Mouse (Mus musculus) forebrain, embryonic 16.5 days (tissue): ENCODE results near the gene Fam13c. TPM values are rescaled to one million over a fixed set of nuclear protein-coding genes. Genes with fewer than 3 reads are reported as not detected.

Experiments used
- ATAC-seq: fragments of 200-750 bp; cut with Nextera tagmentation; 2 replicates; pipeline ENCODE4 v1.8.0; 2017; ENCODE audit warnings: mild to moderate bottlenecking, moderate library complexity
- H3K27ac ChIP-seq: fragments of 300-500 bp; sonication (generic); 2 replicates; pipeline ENCODE4 v1.5.1; 2014; ENCODE audit warnings: low read length, control low read depth
- H3K27me3 ChIP-seq: fragments of 300-500 bp; sonication (generic); replicated peaks from 2 replicates; pipeline ENCODE4 v1.6.1; 2014; ENCODE audit warnings: low read length; ENCODE audit not compliant: control insufficient read depth, insufficient read depth
- H3K36me3 ChIP-seq: fragments of 300-500 bp; sonication (generic); 2 replicates; pipeline ENCODE4 v1.6.1; 2014; ENCODE audit not compliant: control insufficient read depth, insufficient read depth
- H3K4me1 ChIP-seq: fragments of 300-500 bp; sonication (generic); replicated peaks from 2 replicates; pipeline ENCODE4 v1.6.1; 2014; ENCODE audit warnings: low read length; ENCODE audit not compliant: control insufficient read depth, insufficient read depth
- H3K4me2 ChIP-seq: fragments of 300-500 bp; sonication (generic); 2 replicates; pipeline ENCODE4 v1.6.1; 2014; ENCODE audit warnings: mild to moderate bottlenecking, low read length, control low read depth
- H3K4me3 ChIP-seq: fragments of 300-500 bp; sonication (generic); replicated peaks from 2 replicates; pipeline ENCODE4 v1.5.1; 2014; ENCODE audit warnings: mild to moderate bottlenecking, low read length, control low read depth
- H3K9ac ChIP-seq: fragments of 300-500 bp; sonication (generic); replicated peaks from 2 replicates; pipeline ENCODE4 v1.6.1; 2014; ENCODE audit warnings: low read depth, low read length, control low read depth
- H3K9me3 ChIP-seq: fragments of 300-500 bp; sonication (generic); 2 replicates; pipeline ENCODE4 v1.6.1; 2016; ENCODE audit warnings: low read length; ENCODE audit not compliant: control insufficient read depth
- WGBS: fragments of 180-500 bp; shearing (Covaris S2); extraction: QIAGEN DNeasy Blood & Tissue Kit; methylation state at CpG from one replicate; pipeline ENCODE4 v1.1.7; 2014; 5-methylcytosine and 5-hydroxymethylcytosine counted together
- polyA plus RNA-seq: library from polyadenylated mRNA; unstranded; fragments of >200 nt; fragmentation: Nextera tagmentation; extraction: Ambion mirVana; gene quantifications from 2 replicates; pipeline ENCODE4 v1.2.1, GENCODE M21; 2015

Gene Fam13c
- polyA plus RNA-seq, 1 experiment from 2014 or later = 27.7 TPM

GRCm38 (mm10) chr10:70530185-70530823 is 90.0 kb downstream of the Fam13c start:
- WGBS = 87% methylated on average over 12 of the region's 12 CpGs
- Histone ChIP-seq H3K27ac (no peak overlapping the region), H3K36me3 (peaks cover 3% of the 10 kb centered on the region; the same call in 1 of the 2 replicates), H3K4me1 (peaks cover 8% of the 10 kb centered on the region), H3K9ac (no peak overlapping the region), H3K4me2 (no peak overlapping the region), H3K27me3 (no peaks in the 10 kb centered on the region), H3K9me3 (peaks cover 5% of the 10 kb centered on the region; the same call in 1 of the 2 replicates), H3K4me3 (no peak overlapping the region)
- ATAC-seq = no peak

- Histone ChIP-seq H3K27ac (peak overlapping the region; percentile 28; the same call in 1 of the 2 replicates), H3K4me2 (peak overlapping the region; percentile 16; the same call in 1 of the 2 replicates), H3K4me3 (no peak overlapping the region), H3K9ac (no peak overlapping the region), H3K9me3 (no peaks in the 10 kb centered on the region), H3K4me1 (peaks cover 8% of the 10 kb centered on the region), H3K27me3 (no peaks in the 10 kb centered on the region), H3K36me3 (no peaks in the 10 kb centered on the region)
- WGBS = 66% methylated on average over 9 of the region's 9 CpGs
- peak; percentile 92 for ATAC-seq
Observed at GRCm38 (mm10) chr10:70532249-70532648, 92.0 kb downstream of the Fam13c start.

- Histone ChIP-seq H3K9me3 (no peaks in the 10 kb centered on the region), H3K27ac (no peak overlapping the region), H3K9ac (no peak overlapping the region), H3K4me3 (no peak overlapping the region), H3K4me2 (no peak overlapping the region), H3K4me1 (peaks cover 8% of the 10 kb centered on the region), H3K36me3 (no peaks in the 10 kb centered on the region), H3K27me3 (no peaks in the 10 kb centered on the region)
- 55% methylated on average over 8 of the region's 8 CpGs for WGBS
- no peak for ATAC-seq
Observed at GRCm38 (mm10) chr10:70533301-70533781, 93.1 kb downstream of the Fam13c start.

- peaks cover 8% of the 10 kb centered on the region for H3K4me1 ChIP-seq
- WGBS = 89% methylated on average over 12 of the region's 12 CpGs
Observed at GRCm38 (mm10) chr10:70533986-70534385, 93.7 kb downstream of the Fam13c start.

GRCm38 (mm10) chr10:70534571-70534970 is 94.3 kb downstream of the Fam13c start:
- H3K4me1 ChIP-seq = peaks cover 8% of the 10 kb centered on the region
- no peaks in the 10 kb centered on the region for H3K9me3 ChIP-seq
- H3K9ac ChIP-seq = no peak overlapping the region
- H3K27me3 ChIP-seq = no peaks in the 10 kb centered on the region
- no peak for ATAC-seq
- H3K4me2 ChIP-seq = no peak overlapping the region
- H3K27ac ChIP-seq = no peak overlapping the region
- no peaks in the 10 kb centered on the region for H3K36me3 ChIP-seq
- H3K4me3 ChIP-seq = no peak overlapping the region
- WGBS = 95% methylated on average over 10 of the region's 10 CpGs

More at GRCm38 (mm10) chr10:70533986-70534385, 93.7 kb downstream of the Fam13c start:
- Histone ChIP-seq H3K4me3 (no peak overlapping the region), H3K27ac (no peak overlapping the region), H3K27me3 (no peaks in the 10 kb centered on the region), H3K36me3 (no peaks in the 10 kb centered on the region), H3K9ac (no peak overlapping the region), H3K4me2 (no peak overlapping the region), H3K9me3 (no peaks in the 10 kb centered on the region)
- no peak for ATAC-seq

GRCm38 (mm10) chr10:70535401-70535800 is 95.1 kb downstream of the Fam13c start:
- H3K36me3 ChIP-seq = no peaks in the 10 kb centered on the region
- H3K4me2 ChIP-seq = no peak overlapping the region
- H3K9ac ChIP-seq = no peak overlapping the region
- no peaks in the 10 kb centered on the region for H3K27me3 ChIP-seq
- H3K27ac ChIP-seq = no peak overlapping the region
- no peak overlapping the region for H3K4me3 ChIP-seq
- ATAC-seq = no peak
- H3K4me1 ChIP-seq = peaks cover 8% of the 10 kb centered on the region
- 95% methylated on average over 12 of the region's 12 CpGs for WGBS
- H3K9me3 ChIP-seq = no peaks in the 10 kb centered on the region

GRCm38 (mm10) chr10:70537694-70538093 is 97.4 kb downstream of the Fam13c start:
- WGBS = 88% methylated on average over 10 of the region's 10 CpGs
- ATAC-seq = no peak

GRCm38 (mm10) chr10:70539251-70539650 is 99.0 kb downstream of the Fam13c start:
- Histone ChIP-seq H3K9me3 (no peaks in the 10 kb centered on the region), H3K4me1 (no peaks in the 10 kb centered on the region), H3K9ac (no peak overlapping the region), H3K27ac (no peak overlapping the region), H3K4me2 (no peak overlapping the region), H3K36me3 (no peaks in the 10 kb centered on the region), H3K27me3 (no peaks in the 10 kb centered on the region), H3K4me3 (no peak overlapping the region)
- WGBS = 93% methylated on average over 9 of the region's 9 CpGs
- ATAC-seq = no peak

More at GRCm38 (mm10) chr10:70537694-70538093, 97.4 kb downstream of the Fam13c start:
- H3K9me3 ChIP-seq = no peaks in the 10 kb centered on the region
- H3K27me3 ChIP-seq = no peaks in the 10 kb centered on the region
- H3K9ac ChIP-seq = no peak overlapping the region
- H3K4me3 ChIP-seq = no peak overlapping the region
- no peak overlapping the region for H3K4me2 ChIP-seq
- peaks cover 2% of the 10 kb centered on the region; the same call in 1 of the 2 replicates for H3K4me1 ChIP-seq
- no peaks in the 10 kb centered on the region for H3K36me3 ChIP-seq
- no peak overlapping the region for H3K27ac ChIP-seq

GRCm38 (mm10) chr10:70540456-70541195 is 100.3 kb downstream of the Fam13c start:
- Histone ChIP-seq H3K27me3 (no peaks in the 10 kb centered on the region), H3K4me2 (no peak overlapping the region), H3K27ac (no peak overlapping the region), H3K36me3 (peaks cover 4% of the 10 kb centered on the region; the same call in 1 of the 2 replicates), H3K4me1 (no peaks in the 10 kb centered on the region), H3K9me3 (no peaks in the 10 kb centered on the region), H3K4me3 (no peak overlapping the region), H3K9ac (no peak overlapping the region)
- WGBS = 84% methylated on average over 9 of the region's 9 CpGs
- no peak for ATAC-seq
